8 mouse cellular contexts compared by ENCODE assay signal in the genomic region with DNA sequence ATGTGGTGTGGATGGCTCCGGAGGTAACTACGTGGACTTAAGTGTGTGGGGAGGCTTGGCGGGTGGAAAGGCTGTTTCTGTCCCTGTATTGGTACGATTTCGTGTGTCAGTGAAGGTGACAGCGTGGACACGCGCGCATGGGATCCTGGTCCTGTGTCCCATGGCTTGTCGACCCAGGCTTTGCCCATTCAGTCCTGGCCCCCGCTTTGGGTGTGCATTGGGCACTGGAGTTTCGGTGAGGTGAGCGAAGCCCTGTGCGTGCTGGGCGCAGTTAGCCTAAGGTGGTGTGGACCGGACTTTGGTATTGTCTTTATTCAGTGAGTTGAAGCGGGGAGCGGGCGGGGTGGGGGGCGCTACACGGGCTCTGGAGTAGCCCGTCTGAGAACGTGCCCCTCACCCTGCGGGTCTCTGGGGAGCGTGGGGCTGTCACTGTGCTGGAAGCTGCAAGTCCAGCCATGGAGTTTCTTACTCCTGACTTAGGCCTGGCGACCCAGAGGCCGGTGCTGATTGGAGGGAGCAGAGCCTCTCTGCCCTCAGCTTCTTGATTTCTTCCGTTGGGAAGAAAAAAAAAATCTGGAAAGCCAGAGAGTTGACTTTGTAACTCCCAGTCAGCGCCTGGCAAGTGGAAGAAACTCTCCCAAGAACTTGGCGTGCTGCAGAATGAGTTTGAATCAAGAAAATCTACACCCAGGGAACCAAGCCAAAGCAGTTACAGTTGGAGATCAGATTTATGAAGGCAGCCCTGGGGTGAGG. TPM values are rescaled to one million over a fixed set of nuclear protein-coding genes. Genes with fewer than 3 reads are reported as not detected.
DNase-seq lines count a peak whose midpoint lies in the region; ATAC-seq lines count a peak whose summit lies in the region.

No protein-coding gene starts in this region.

- peak overlapping the region; percentile 91 for H3K4me3 ChIP-seq in heart, embryonic 10.5 days

- H3K27me3 ChIP-seq in heart, embryonic 10.5 days (ENCODE audit: insufficient read depth, poor library complexity, severe bottlenecking), result peaks cover 14% of the 10 kb centered on the region

- no peak for ATAC-seq in frontal cortex, adult (ENCODE audit: low TSS enrichment)

- H3K9me3 ChIP-seq in heart, embryonic 10.5 days, result no peaks in the 10 kb centered on the region

- H3K4me1 ChIP-seq in heart, embryonic 10.5 days, result peaks cover 48% of the 10 kb centered on the region

- H3K36me3 ChIP-seq in heart, embryonic 10.5 days, result no peaks in the 10 kb centered on the region

- H3K27ac ChIP-seq in heart, embryonic 10.5 days, result peak overlapping the region; percentile 94

- DNase-seq in adrenal gland, adult 2 months, result peak; percentile 49
- DNase-seq in adrenal gland, adult 8-10 months, result no peak
- DNase-seq in embryo, embryonic 10.5 days (ENCODE audit: low spot score), result peak; percentile 21
- DNase-seq in heart, embryonic 10.5 days (ENCODE audit: low spot score), result no peak
- peak; percentile 66 for DNase-seq in kidney, adult 9 months
- DNase-seq in lung, postnatal 10 days, result peak; percentile 58
- DNase-seq in frontal cortex, postnatal 10 days (ENCODE audit: low spot score in 2 of 2), result no peak

- 7% methylated on average over 30 of the region's 30 CpGs for WGBS in heart, embryonic 10.5 days

RNA-seq across cellular contexts. Expression of gene Afap1, which starts 1.4 kb away (rescaled TPM):
- 10 to 100 TPM; 21.0 to 21.9 TPM for total RNA-seq in adrenal gland, adult 2 months (2021)
- polyA plus RNA-seq in adrenal gland, adult 2 months (2012; rRNA removed), result 13.7 TPM in 2 replicates
- 10 to 100 TPM; 15.9 to 32.3 (median 22.7) TPM for total RNA-seq in adrenal gland, adult 8-10 months (2022)
- polyA plus RNA-seq in heart, embryonic 10.5 days (2016; fragmentation: Nextera tagmentation; extraction: Ambion mirVana), result 21.7 and 27.0 TPM in 2 replicates

Comparison
In these comparisons a context has a peak if more than half of its experiments do, and no peak if none do; other contexts are left out.
1. DNase-seq: peak in adrenal gland, adult 2 months (single experiment), embryo, embryonic 10.5 days (single experiment), kidney, adult 9 months (single experiment) and lung, postnatal 10 days (single experiment); none in adrenal gland, adult 8-10 months (single experiment), heart, embryonic 10.5 days (single experiment) and frontal cortex, postnatal 10 days (0 of 2).